Mouse (Mus musculus) adrenal gland, postnatal 14 days (tissue): ENCODE measurements around the gene Mcf2l. TPM values are rescaled to one million over a fixed set of nuclear protein-coding genes. Genes with fewer than 3 reads are reported as not detected.
A peak's percentile ranks its signal among the peaks of the same experiment; 100 is the strongest.

Experiments
- DNase-seq: peaks from one replicate; pipeline ENCODE4 v3.0.0; 2021; ENCODE audit warnings: mixed read lengths
- total RNA-seq: library from RNA; stranded (reverse); gene quantifications from 2 replicates; pipeline ENCODE4 v1.2.3, GENCODE M21; 2021

Gene Mcf2l
- total RNA-seq, 1 experiment from 2014 or later = 59.3 TPM

DNA sequence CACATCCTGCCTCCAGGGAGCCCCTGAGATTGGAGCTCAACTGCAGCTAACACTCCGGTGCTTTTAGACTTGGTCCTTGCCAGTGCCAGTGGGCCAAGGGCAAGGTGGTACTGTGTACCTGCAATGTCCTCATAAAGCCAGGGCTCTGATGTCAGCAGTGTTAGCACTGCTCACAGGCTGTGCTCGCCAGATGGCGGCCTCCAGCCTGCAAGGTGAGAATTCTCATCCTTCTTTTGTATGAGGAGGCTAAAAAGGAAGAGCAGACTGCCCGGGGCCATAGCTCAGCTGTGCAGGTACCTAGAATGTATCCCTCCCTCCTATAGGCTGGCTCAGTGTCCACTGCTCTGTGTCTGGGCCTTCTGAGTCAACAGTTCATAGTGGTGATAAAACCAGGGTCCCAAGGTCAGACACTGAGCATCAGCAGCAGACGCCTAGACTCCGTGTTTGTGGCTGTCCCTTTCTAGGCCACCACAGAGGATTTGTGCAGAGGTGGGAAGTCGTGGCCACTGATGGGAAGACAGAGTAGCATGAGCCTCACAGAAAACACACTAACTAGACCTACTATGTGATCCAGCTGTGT lies 77.5 kb downstream of the Mcf2l start:
- peak; percentile 39 for DNase-seq

DNA sequence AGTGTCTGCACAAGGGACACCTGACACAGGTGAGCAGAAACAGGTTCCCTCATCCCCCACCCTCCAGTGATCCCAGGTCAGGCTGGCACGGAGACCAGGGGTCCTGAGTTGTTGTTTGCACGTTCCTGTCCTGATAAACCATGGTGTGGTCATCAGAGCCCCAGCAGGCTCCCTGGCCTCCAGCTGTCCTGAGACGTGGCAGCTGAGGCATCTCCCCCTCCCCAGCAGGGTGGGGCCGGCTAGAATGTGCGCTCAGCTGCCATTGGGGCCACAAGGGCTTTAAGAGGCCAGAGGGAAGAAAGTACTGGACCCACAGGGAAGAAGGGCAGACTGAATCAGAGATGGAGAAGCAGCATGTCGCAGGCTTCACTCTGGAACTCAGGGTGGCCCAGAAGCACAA lies 79.1 kb downstream of the Mcf2l start:
- DNase-seq = no peak

DNA sequence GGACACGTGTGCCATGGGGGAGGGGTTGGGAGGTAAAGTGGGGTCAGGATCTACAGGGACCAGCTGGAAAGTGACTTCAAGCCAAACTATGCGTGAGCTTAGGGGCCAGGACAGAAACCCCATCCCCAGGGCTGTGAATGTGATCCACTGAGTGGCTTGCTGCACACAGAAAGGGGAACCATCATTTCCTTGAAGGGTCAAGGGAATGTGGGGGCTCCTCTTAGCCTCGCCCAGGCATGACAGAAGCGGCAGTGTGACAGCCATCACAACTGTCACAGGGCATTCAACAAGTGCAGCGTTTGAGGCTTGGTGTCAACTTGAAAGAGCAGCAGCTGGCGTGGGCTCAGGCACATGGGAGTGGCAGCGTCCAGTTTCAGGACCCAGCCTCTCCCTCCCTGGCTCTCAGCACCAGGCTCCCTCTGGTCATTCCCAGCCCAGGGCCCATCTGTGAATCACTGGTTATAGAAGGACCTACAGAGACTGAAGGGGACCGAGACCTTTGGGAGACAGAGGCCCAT lies 81.8 kb downstream of the Mcf2l start:
- DNase-seq = no peak

DNA sequence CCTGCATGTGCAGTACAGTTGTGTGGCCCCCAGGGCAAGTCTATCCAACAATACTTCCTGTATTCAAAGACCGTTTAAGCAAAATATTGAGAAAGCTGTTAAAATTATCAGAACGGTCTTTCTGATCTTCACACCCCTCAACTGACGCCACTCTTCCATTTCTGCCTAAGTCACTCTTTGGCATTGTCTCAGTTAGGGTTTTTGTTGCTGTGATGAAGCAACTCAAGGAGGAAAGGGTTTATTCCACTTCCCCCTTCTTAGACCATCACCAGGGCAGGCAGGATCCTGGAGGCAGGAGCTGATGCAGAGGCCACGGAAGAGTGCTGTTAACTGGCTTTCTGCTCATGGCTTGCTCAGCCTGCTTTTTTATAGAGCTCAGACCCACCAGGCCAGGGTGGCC lies 82.3 kb downstream of the Mcf2l start:
- no peak for DNase-seq

DNA sequence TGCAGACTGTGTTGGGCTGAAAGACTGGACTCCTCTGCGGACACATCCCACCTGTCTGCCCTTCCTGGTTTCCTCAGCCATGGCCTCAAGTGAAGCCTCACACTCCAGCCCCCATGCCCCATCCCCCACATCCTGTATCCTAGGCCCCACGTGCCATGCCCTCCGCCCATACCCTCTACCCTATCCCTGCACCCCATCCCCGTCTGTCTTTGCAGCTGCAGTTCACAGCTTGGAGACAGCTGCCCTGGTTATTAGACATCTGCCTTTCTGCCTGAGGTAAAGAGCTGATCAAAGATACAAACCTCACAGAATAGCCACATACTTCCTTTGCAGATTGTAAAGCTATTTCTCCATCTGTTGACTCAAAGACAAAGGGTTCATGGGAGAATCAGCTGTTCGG lies 83.3 kb downstream of the Mcf2l start:
- no peak for DNase-seq

DNA sequence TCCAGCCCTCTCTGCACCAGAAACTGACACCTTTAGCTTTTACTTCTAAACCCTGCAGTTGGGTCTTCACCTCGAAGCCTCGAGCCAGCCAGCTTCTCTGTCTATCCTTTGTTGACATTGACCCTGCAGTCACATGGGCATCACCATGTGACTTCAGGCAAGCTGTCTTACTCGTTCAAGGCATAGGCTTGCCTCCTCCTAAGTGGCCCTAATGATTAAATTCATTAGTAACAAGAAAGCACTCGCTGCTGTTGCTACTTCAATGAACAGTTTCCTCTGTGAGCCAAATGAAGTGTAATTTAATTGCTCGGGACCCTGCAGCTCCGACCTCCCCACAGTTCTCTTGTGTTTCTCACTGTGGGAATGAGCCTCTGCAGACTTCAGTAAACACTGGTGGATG lies 83.8 kb downstream of the Mcf2l start:
- no peak for DNase-seq

DNA sequence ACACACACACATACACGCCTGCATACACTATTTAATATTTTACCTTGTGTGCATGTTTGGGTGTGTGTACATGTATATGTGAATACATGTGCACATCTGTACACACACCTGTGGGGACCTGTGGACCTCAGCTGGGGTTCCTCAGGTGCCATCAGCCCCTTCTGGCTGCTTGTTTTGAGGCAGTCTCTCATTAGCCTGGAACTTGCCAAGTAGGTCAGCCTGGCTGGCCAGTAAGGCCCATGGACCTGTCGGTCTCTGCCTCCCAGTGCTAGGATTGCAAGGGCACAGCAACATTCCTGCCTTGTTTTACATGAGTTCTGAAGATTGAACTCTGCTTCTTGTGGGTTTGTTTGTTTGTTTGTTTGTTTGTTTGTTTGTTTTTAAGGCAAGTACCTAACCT lies 87.0 kb downstream of the Mcf2l start:
- DNase-seq = no peak

DNA sequence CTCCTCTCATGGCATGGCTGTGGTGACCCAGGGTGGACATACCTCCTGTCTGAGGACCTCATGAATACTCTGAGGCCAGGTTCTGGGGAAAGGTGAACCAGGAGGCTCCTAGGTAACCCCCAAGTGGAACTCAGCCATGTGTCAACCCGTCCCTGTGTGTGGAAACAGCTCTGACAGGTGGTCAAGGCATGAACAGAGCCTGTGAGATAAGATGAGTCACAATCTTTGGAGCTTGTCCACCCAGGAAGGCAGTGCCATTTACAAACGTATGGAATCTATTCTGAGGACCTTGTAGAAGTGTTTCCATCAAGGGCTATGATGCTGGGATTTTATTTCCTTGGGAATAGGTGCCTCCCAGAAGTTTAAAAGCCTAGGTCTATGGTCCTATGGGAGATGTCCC lies 87.6 kb downstream of the Mcf2l start:
- no peak for DNase-seq

DNA sequence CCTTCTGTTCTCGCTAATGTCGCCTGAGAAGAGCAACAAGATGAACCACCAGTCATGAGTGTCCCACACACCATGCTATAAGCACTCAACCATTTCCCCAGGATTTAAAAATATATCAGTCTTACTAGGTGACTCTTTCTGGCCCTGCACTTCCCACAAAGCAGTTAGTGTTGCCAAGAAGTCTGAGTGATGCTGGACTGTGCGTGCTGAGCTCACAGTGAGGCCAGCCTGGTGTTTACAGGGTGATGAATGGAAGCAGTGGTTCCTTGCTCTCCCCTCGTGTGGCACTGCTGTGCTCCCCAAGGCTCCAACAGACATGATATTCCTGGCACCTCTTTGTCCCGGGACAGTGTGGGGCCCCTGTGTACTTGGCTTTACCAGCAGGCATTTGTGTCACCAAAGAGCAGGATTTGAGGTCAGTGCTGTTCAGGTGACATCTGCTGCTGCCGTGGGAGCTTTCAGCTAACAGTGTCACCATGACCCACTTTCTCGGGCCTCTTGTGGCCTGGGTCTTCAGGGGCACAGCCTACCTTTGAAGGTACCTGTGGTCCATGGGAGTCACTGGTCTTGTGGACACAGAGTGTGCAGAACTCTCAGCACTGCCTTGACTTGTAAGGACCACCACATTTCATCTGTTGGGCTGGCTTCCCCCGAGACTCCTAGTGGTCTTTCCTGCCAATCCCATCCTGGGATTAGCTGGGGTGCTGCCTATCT lies 88.4 kb downstream of the Mcf2l start:
- no peak for DNase-seq

DNA sequence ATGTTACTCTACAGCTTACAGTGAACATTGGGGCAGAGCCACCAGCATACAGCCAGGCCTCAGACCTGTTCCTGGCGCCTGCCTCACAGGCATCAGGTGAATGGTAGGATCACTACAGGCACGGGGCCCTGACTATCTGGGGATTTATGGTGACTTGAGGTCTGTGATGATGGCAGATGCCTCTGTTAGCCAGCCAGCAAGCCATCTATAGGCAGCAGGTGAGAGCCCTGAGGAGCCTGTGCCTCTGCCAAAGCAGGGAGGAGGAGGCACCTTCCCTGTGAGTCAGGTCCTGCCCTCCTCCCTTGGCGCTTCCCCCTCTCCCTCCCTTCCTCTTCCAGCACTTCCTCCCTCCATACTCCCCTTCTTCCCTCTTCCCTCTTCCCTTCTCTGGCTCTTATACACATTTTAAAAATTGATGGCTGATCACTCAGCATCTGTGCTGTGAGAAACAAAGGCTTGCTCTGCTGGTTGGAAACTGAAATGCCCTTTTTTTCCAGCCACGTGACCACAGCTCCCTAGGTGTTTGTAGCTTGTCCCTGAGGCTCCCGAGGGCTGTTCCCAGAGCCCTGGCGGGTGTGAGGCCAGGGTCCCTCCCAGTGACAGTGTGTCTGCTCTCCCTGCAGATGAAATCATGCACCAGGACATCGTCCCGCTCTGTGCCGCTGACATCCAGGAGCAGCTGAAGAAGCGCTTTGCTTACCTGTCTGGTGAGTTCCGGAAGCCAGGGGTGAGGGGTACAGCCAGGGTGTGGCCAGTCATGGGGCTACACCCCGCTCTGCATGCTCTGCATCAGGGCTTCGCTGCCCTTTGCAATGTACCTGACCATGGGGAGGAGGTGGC lies 89.2 kb downstream of the Mcf2l start:
- no peak for DNase-seq

DNA sequence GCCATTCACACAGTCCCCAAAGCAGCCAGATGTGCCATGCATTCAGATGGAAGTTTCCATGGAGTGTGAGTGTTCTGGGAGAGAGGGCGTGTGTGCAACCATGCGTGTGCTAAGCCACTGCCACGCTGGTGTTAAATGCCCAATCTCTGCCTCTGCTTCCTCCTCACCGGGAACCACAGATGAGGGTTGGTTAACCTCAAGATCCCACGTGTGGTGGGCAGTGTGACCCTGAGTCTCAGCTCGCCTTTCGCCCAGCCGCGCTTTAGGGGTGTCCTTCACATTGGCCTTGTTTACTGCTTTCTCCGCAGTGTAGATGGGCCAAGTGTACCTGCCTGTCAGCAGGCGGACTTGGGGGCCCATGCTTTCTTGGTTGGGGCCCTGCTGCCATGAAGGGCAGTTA lies 102.7 kb downstream of the Mcf2l start:
- DNase-seq = no peak

DNA sequence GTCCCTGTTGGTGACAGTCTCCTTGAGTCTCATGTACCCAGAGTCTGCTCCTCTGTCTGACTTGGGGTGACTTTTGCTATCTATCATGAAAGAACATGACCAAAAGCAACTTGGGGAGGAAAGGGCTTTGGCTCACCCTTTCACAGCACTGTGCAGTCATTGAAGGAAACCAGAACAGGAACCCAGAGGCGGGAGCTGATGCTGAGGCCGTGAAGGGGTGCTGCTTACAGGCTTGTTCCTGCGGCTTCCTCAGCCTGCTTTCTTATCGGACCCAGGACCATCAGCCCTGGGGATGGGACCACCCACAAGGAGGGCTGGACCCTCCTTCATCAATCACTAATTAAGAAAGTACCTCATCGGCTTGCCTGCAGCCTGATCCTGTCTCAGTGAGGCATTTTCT lies 103.1 kb downstream of the Mcf2l start:
- no peak for DNase-seq

DNA sequence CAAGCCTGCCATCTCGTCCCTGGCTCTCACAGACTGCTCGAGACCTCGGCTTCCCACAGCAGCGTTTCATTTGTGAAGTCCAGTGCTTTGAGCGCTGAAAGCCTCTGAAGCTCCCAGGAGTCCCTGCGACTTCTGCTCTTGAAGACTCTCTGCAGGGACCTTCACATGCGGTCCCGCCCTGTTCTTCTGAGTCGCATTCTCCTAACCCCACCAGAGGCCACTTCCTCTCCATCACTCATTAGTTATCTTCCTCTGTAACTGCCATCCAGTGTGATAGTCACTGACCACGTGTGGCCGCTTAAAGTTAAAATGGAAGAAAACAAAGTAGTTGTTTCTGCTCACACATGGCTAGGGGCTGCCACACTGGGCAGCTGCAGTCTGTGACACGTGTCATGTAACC lies 103.7 kb downstream of the Mcf2l start:
- no peak for DNase-seq

DNA sequence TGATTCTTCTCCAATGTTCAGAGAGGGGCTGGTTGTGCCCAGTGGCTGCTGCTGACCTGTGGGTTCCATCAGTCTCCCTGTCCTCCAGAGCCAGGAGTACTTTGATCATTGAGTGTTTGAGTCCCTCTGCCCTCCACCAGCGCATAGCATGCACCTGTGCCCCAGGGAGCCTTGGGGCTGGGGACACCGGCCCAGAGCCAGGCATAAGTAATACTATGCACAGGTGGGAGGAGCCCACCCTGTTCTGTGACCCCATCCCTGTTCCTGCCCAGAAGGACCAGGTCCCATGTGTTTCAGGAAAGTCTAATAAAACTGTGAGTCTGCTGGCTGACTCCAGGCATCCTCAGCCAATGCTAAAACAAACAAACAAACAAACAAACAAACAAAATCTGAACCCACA lies 104.7 kb downstream of the Mcf2l start:
- DNase-seq = no peak

DNA sequence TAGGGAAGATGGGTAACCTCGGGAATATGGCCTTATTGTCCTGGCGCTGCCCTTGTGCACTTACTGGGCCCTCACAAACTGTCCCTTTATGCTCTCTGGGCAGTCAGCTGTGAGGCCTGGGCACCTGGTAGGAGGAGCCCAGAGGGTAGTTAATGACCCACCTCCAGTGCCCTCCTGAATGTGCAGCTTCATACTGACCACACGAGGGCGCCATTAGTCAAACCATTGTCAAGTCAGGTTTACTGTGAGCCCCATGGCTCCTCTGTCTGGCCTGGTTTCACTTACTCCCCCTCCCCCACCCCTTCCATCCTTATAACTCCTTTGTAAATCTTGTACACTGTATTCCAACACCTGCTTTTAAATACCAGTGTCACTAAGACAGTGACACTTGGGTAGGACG lies 105.1 kb downstream of the Mcf2l start:
- peak; percentile 81 for DNase-seq

DNA sequence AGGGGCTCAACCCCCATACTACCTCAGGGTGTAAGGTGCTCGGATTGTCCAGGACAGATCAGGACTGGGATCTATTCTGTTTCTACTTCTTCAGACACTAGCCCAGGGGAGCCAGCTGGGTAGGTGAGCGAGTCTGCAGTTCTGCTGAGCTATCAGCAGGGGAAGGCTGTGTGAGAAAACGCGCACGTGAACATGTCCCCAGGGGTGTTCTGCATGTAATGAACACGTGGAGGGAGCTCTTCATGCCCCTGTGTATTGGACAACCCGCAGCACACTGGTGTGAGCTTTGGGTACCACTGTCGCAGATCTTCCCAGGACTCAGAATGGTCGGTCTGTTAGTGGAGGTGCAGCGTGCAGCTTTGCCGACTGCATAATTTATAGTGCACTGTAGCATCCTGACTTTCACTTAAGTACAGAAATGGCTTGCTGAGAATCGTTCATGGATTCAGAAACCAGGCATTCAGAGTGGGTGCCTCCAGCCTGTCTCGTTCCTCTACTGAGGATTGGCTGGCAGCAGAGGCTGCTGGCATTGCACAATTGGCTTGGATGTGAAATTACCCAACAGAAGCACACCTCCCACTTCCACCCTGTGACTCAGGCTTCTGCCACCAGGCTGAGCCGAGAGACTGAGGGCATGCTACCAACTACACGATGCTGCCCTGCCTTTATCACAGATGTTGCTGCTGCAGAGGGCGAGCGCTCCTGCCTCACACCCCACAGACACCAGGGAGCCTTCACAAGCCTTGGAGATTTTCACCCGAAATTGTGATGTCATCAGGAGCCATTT lies 110.3 kb downstream of the Mcf2l start:
- peak; percentile 76 for DNase-seq

DNA sequence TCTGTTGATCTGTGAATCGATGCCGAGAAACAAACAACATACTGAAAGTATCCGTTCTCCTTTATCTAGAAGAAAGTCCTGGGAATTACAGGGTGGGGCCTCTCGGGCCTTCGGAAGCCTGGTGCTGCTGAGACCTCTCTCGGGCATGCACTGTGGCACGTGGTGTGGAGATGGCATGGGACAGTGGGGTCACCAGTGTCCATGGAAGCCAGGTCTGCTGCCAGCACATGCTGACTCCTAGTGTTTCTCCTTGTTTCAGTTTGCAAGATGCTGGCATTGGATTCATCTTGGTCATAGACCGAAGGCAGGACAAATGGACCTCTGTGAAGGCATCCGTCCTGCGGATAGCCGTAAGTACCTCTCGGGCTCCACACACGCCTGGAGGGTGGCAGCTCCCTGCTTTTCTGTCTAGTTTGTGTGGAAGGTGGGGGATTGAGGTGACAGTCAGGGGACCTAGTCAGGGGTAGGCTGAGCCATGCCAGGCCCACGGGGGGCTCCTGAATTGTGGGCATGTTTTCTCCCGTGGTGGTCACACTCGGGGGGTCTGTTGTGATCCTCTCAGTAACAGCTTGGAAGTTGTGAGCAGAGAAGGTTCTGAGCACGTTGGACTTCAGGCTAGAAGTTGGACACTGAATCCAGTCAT lies 111.1 kb downstream of the Mcf2l start:
- no peak for DNase-seq

DNA sequence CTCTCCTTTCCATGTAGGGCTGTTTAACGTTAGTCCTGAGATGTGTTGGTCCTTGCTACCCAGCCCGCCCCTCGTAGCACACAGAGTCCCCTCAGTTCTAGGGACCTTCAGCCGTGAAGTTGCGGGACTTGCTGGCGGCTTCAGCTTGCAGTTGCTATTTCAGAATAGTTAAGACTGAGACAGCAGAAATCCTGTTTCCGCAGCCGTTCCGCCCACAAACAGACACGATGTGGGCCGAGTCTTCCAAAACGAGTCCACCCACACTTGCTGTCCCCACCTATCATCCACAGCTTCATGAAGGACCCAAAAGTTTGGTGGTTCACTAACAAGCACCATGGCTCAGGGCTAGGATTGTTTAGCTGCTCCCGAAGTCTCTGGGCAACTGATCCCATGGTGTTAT lies 111.7 kb downstream of the Mcf2l start:
- DNase-seq = no peak

DNA sequence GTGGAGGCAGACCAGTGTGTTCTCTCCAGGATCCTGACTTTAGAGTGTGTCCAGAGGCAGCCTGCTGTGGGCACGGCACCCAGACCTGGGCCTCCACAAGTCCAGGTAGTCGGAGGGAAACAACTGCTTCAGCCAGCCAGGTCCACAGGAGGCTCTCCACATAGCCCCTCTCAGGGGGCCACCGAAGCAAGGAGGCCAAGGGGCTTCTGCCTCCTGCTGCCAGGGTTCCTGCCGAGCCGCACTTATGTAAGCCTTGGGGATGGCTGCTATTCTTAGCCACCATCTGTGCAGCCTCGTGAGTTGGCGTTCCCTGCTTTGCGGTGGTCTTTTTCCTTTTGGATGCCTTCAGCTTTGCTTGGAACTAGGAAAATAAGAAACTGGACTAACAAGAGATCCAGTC lies 114.0 kb downstream of the Mcf2l start:
- DNase-seq = no peak

DNA sequence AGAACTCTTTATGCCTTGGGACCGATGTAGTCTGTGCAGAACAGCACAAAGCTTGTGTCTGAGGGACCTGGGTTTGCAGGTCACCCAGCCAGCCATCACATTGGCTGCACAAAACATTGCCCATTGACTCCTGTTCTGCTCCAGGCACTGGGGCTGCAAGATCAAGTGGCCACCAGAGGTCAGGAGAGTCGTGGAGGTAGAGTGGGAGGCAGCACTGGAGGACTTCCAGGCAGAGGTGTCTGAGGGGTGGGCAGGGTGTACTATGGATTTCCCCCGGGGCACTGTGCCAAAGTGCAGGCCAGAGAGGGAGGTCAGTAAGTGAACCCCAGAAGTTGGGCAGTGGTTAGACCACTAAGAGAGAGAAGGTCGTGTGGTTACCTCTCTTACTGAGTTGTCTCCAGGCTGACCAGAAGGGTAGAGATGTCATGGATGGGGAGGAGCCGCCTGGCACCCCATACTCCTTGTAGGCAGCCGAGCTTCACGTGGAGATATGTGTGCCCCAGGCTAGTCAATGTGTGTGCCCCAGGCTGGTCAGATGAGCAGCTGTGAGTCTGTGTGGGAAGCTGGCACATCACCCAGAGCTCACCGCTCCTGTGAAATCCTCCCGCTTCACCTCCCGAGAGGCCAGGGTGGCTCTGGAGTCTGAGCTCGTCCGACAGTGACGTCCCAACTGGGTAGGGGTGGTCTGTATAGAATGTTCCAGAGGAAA lies 115.3 kb downstream of the Mcf2l start:
- no peak for DNase-seq

DNA sequence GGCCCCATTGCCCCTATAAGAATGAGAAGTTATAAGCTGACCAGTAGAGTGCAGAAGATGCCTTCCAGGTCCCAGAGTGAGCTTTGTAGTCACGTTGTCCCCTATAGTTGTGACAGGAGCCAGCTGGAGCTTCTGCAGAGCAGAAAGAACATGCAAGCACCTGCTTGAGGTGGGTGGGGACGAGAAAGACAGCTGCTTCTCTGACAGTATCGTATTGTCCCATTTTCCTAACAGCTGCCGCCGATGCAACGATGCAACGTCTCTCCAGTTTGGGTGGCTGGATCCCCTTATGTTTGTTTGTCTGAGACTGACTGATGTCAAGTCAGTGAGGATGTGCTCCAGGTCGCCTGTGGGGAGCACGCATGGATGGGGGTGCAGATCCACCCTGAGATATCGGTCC lies 117.8 kb downstream of the Mcf2l start:
- DNase-seq = no peak
